Mouse (Mus musculus): ENCODE data around the gene Sdsl.
A peak's percentile ranks its signal among the peaks of the same experiment; 100 is the strongest.

Gene Sdsl

GRCm38 (mm10) chr5:120429692-120430091 is 42.9 kb downstream of the Sdsl start:
- no peak for DNase-seq (ENCODE audit: low spot score in 2 of 2)

GRCm38 (mm10) chr5:120428990-120429389 is 43.6 kb downstream of the Sdsl start:
- DNase-seq (ENCODE audit: low spot score in 2 of 2): no peak

GRCm38 (mm10) chr5:120428189-120428838 is 44.3 kb downstream of the Sdsl start:
- no peak for DNase-seq (ENCODE audit: low spot score in 2 of 2)

- DNase-seq (ENCODE audit: low spot score in 2 of 2): no peak
Observed at GRCm38 (mm10) chr5:120427451-120427938, 45.1 kb downstream of the Sdsl start.

GRCm38 (mm10) chr5:120426572-120426971 is 46.0 kb downstream of the Sdsl start:
- DNase-seq (ENCODE audit: low spot score in 2 of 2): no peak

- no peak for DNase-seq (ENCODE audit: low spot score in 2 of 2)
Observed at GRCm38 (mm10) chr5:120425711-120426110, 46.9 kb downstream of the Sdsl start.

GRCm38 (mm10) chr5:120424657-120425056 is 48.0 kb downstream of the Sdsl start:
- DNase-seq (ENCODE audit: low spot score in 2 of 2): no peak

- DNase-seq (ENCODE audit: low spot score in 2 of 2): no peak
Observed at GRCm38 (mm10) chr5:120424039-120424438, 48.6 kb downstream of the Sdsl start.

GRCm38 (mm10) chr5:120420106-120420505 is 52.5 kb downstream of the Sdsl start:
- DNase-seq (ENCODE audit: low spot score in 2 of 2): peak; percentile 45 to 46

GRCm38 (mm10) chr5:120413436-120413835 is 59.2 kb downstream of the Sdsl start:
- DNase-seq (ENCODE audit: low spot score in 2 of 2): no peak

GRCm38 (mm10) chr5:120409385-120410378 is 62.9 kb downstream of the Sdsl start:
- DNase-seq (ENCODE audit: low spot score in 2 of 2): peak; percentile 19 to 25

- DNase-seq (ENCODE audit: low spot score in 2 of 2): no peak
Observed at GRCm38 (mm10) chr5:120408933-120409332, 63.7 kb downstream of the Sdsl start.

Data from right cerebral cortex, postnatal 36 days (tissue).